Mouse (Mus musculus): Measurements from ENCODE around the gene Ehbp1l1.

Gene Ehbp1l1

DNA sequence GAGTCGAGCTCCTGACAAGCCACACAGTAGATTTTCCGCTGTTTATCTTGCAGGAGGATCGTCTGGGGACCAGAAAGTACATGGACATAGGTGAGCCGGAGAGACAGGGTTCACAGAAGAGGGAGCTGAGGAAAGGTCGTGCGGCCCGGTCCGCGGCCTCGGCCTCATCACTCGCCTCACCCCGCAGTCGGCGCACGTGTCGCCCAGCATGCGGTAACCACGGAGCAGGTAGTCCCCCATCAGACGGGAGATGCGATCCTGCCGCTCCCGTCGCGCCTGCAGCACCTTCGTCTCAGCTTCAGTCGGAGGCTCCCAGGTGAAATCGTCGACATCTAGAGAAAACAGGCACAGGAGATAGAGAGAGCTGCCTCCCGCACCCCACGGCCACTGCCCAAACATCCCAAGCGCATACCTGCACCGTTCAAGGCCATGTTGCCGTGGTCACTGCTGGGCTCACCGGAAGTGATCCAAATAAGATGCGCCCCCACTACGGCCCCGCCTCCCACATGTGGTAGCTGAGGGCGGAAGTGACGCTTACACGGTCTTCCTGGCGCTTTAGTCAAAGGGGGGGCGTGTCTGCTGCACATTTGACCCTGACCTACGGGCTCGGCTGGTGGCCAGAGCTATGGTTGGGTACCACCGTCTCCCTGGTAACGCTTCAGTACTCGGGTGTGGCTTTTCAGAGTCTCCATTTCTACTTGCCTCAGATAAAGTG, 5.3 kb upstream of the Ehbp1l1 start:
- peak; percentile 90 for DNase-seq (ENCODE audit: low spot score)

DNA sequence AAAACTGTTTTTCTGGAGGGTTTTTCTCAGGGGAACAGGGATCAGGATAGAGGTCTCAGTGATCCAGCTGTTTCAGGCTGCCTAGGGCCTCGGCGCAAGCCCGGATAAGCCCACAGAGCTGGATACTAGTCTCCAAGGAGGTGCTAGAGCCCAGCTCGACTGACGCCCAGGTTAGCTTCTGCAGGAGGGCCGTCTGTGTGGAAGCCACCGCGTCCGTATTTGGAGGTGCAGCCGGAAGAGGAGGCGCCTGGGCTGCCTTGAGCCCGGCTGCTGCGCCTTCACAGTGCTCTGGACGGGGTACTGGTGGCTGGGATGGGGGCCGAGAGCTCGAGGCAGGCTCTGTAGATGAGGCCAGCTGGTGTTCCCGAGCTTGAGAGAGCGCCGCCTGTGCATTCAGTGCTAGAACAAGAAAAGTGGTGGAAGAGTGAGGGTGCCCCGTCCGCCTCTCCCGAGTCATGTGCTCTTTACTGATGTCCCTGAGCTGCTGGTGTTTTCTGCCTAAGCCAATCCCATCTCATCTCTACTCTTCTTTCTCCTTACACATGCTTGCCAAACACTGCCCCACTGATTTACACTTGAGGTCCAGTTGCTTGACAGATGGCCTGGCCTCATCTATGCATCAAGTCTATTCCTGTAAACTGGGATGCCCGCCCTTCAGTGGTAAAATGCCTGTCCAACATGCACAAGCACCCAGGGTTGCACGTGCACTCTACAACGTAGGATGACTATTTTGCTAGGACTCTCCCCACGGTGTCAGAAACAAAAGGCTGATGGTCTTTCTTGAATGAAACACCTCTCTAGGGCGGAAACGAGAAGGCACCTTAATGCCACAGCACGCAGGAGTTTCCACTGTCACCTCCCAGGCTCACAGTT, 4.4 kb upstream of the Ehbp1l1 start:
- no peak for DNase-seq (ENCODE audit: low spot score)

DNA sequence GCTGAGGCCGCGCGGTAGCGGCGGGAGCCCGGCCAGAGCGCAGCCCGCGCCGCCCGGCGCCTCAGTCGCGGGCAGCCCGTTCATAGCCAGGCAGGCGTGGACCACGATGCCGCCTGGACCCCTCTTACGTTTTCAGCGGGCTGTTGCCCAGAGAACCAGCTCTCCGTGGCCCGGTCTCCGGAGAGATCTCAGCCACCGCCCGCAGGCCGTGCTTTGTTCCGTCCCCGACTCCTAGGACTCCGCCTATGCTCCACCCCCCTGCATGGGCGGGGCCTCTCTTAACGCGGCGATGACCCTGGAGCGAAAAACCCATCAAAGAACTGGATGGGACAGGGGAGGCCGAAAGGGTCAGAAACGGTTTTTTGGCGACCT, 3.3 kb upstream of the Ehbp1l1 start, which contains the start of gene Fam89b:
Fam89b (minus strand) TSS at position 210 of the 372 bp plus-strand sequence.
- DNase-seq (ENCODE audit: low spot score): peak; percentile 89

DNA sequence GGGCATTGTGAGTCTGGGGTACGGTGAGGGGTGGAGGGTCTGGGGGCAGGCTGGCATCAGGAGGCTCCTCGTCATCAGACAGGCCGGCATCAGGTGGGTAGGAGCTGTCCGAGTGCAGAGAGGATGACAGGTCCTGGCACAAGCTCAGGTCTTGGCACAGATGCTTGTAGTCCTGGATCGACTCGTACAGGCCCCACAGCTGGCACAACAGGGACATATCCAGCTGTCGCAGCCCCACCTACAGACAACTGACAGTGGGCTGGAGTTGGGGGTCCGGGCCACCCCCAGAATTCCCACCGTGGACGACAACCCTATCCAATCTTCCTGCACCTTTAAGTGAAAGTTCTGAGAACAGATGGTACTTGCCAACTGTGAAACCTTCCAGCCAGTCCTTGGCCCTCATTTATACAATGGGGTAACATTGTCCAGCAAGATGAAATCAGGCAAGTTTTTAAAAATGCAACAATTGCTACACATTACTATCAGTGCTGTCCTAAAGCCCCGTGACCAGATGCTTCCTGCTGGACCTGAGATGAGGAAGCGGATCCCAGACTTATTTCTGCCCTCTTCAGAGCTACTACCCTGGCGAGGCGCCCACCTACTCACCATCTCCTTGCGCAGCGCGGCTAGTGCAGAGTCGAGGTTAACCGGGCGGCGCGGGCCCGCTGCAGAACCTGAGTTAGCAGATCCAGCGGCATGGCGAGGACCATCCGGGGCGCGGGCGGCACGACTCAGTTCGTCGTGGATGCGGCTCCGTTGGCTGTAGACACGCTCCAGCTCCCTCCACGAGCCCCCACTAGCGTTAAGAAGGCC, 2.7 kb upstream of the Ehbp1l1 start:
- no peak for DNase-seq (ENCODE audit: low spot score)

DNA sequence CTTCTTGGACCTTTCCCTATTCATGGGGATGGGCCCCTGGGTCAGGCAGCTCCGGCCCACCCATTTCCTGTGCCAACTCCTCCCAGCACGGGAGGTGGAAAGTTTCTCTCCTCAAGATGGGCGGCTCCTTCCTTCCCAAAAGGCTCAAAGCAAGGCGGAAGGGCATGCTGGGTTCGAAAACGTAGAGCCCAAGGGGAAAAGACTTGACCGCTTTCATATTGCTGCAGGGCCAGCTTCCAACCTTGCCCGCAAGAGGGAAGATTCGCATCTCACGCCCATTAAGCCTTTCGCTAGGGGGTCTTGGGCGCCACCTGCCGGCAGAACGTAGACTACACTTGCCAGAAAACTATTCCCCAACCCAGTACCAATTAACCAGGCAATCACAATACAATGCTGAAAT, 1.6 kb upstream of the Ehbp1l1 start:
- peak; percentile 90 for DNase-seq (ENCODE audit: low spot score)

DNA sequence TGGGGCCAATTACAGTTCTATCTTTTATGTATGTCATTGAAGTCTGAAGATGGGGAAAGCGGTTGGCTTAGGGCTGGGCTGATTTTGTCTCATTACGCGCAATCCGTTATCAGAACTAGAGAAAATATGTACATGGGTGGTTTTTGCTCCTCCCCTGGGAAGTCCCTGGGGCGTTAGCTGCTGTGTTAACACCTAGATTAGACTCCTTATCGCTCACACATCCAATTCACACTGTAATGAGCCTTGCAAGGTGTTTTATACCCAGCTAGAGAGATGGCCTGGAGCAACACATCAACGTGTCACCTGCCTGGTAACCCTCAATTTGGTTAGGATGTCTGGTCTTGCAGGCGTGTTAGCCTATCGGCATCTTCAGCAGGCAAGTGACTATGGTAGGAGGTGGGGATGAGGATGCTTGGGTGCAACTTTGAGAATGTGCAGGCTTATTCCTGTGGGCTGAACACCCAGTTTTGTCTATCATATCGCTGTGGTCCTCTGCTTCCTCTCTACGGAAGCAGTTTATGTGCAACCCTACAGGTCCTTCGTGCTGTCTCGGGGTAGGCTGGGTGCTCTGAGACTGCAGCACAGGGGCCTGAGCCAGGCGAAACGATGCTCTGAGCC, 953 bp upstream of the Ehbp1l1 start:
- DNase-seq (ENCODE audit: low spot score): no peak

DNA sequence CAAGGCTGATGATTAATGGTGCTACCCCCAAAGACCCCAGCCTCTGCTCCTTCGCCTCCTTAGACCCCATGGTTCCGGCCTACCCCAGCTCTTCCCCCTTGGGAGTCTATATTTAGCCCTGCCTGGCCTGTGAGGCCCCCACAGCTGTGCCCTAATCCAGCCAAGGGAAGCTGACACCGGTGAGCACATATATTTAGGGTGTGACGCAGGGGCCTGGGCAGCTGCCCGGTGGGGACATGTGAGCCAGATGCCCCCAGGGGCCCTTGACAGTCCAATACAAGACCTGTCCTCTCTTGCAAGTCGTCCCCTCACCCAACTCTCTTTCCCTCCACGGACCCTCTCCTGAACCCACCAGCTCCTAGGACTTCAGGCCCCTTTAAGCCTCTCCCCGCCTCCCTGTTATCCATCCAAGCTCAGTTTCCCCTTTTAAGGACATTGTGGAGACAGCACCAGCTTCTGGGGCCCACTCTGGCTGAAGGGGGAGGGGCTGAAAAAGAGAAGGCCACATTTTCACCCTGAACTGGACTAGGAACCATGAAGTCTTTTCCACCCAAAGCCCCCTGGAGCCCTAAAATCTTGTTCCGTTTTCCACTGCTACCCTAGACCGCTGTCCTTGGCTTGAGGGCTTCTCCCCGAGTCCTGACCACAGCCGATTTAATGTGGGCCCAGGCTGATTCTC, 949 bp downstream of the Ehbp1l1 start:
- DNase-seq (ENCODE audit: low spot score): no peak

DNA sequence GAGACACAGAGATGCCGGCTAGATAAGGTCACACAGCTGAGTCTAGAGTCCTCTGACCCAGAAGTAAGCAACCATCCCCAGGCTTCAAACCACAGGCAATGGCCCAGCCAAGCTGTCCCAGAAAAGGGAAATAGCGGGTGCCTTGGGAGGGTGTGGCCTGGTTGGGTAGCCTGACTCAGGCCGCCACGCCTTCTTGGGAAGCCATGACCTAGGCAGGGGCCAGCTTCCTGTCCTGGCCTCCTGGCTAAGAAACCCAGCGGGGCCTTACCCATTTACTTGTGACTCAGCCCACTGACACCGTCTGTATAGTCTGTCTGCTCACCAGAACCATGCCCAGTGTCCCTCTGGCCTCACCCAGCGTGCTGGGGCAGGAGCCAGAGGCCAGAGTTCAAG, 1.6 kb downstream of the Ehbp1l1 start:
- DNase-seq (ENCODE audit: low spot score): peak; percentile 58

DNA sequence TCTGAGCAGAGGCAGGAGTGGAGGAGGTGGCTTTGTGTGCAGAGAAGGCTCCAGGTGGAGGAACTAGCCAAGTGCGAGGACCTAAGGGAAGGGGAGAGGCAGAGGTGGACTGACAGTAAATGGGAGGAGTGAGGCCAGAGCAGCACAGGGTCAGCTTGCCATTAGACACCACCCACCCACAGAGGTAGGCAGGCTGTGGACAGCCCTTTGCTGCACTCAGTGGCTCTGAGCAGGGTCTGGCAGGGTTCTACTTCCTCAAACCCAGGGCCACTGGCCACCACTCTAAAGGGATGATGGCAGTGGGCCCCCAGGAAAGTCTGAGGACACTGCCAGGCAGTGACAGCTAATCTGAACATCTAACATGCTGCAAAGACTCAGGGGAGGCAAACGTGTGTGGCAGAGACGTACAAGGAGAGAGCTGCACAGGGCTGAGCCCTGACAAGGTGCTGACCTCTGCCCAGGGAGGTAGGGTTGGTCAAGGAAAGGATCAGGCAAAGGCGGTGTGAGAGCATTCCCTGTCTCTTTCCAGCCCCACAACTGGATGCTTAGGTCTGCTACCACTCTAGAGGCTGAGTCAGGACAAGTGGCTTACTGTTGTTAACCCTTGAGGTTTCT, 2.1 kb downstream of the Ehbp1l1 start:
- DNase-seq (ENCODE audit: low spot score): no peak

DNA sequence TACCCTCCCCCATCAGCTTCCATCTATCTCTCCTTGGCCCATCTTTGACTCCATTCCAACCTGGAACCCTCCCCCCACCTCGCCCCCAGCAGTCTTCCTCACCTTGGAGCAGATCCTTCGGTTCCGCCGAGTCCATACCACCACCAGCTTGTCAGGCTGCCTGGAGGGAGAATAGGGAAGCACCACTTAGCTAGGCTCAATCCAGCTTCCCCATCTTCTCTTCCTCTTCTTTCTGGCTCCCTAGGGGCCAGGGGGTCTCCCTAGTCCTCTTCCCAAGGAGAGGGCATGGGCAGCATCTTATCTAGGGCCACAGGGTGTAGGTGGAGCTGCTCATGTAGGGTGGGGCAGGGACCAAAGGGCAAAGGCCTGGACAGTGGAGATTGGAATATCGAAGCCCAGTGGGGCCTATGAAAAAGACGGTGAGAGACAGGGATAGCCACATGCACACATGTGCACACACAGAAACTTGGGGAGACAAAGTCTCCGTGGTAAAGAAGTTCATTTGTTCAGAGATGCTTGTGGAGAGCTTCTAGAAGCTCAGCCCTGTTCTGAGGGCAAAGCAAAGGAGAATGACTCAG, 3.2 kb downstream of the Ehbp1l1 start:
- DNase-seq (ENCODE audit: low spot score): no peak

DNA sequence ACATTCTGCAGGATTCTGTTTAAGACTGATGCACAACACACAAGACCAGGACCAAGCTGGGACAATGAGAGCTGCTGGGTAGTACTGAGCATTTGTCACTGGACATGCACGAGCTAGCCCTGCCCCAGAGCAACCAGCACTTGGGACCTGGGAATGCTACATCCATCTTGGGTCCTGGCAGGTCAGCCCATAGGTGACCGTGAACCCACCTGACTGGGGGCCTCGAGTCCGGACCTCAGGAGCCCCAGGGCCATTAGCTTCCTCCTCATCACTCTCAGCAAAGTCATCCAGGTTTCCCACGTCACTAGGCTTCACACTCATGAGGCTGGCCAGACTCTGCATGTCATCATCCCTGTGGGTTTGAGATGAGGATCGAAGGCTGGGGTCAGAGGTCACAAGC, 4.9 kb downstream of the Ehbp1l1 start:
- no peak for DNase-seq (ENCODE audit: low spot score)

DNA sequence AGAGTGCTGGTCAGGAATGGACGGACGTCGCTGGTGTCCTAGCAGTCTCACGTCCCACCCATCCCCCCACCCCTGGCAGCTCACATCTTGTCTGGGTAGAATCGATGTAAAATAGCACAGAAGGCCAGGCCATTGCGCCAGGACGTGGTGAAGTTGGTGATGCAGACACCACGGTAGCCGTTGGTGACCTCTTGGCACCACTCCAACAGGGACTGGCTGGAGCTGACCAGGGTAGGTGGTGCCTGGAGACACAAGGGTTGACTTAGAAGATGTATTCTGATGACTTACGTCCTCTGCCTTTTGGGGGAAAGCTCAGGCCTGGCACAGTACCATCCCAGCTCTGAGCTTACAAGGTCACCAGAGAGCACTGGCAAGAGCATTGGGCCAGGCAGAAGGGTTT, 9.2 kb downstream of the Ehbp1l1 start:
- no peak for DNase-seq (ENCODE audit: low spot score)

DNA sequence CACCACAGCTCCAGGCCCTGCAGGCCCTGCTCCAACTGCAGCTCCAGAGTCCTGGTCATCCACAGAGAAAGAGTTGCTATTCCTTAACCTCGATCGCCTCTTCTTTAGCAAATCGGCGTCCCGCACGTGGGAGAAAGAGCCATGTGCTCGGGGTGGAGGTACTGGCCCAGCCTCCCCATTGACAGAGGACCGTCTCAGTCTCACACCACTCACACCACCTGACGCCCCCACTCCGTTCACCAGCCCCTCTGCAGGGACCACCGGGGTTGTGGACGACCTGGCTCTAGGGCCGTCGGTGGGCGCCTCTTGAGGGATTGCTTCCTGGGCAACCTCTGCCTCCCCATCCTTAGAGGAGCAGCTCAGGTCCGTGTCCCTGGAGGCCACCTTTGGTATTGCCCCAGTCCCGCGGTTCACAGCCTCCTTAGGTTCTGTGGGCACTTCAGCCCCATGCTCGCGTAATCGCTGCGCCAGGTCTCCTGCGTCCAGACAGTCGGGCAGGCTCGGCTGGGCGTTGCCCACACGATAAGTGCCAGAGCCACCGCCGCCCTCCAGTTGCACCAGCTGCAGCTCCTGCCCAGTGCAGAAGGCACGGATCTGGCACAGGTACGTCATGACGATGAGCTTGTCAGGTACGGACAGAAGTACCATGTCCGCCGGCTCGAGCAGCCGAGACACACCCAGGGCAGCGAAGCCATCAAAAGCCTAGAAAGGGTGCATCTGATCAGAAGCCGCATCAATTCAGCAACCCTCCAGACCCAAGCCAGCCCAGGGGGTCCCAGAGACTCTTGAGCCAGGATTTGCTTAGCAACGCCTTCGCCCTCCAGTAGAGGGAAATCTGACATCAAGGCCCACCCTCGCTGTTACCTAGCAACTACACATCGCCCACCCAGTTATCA, 10.1 kb downstream of the Ehbp1l1 start:
- DNase-seq (ENCODE audit: low spot score): no peak

DNA sequence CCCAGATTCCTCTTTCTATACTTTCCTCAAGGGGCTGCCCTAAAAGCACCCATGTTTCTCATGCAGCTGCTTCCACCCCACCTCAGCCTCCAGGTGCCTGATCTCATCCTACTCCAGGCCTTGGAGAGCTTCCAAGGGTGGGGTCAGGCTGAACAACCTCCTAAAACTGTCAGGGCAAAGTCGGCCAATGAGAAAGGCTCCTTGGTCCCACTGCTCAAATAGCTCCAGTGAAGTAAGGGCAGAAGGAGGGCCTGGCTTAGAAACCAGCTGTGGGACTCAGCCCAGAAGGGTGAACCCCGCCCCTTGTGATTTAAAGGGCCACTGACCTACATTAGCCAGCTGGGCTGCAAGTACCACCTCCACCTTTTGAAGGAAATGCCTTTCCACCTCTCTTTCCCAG, 12.4 kb downstream of the Ehbp1l1 start:
- peak; percentile 58 for DNase-seq (ENCODE audit: low spot score)

DNA sequence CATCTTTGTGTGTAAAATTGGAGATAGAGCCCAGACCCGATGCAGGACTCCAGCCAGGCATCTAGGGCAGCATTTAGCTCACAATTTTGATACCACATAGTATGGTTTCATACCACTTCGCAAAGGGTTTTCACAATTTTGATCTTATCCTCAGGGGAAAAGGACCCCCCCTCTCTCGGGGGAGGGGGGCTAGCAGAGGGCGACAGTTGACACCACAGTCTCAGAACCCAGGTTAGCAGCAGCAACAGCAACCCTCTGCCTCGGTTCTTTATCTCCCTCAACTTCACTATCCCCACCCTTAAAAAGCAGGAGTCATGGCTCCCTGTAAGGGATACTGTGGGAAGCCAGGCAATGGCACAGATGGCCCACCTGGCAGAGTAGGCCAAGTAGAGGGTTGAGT, 12.9 kb downstream of the Ehbp1l1 start:
- DNase-seq (ENCODE audit: low spot score): no peak

DNA sequence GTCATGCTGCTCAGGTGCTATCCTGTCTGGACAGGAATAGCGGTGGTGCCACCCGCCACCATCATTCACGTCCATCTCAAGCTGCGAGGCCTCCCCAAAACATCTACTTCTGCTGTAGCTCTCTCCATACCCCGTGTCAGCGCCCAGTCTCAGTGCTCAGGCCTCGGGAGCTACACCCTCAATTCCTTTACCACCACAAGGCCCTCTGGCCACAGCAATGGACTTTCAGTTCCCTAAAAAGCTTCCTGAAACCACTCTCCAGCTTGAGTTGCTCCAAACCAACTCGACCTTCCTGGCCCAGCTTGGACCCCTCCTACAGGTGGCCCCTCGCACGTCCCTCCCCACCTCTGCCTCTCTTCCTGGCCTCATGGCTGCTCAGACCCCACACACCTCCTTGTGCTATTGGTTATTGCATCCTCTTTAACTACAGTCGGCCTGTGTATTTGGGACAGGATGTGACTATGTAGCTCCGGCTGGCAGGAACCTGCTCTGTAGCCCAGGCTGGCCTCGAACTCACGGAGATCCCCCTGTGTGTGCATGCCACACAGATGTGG, 14.1 kb downstream of the Ehbp1l1 start:
- no peak for DNase-seq (ENCODE audit: low spot score)

DNA sequence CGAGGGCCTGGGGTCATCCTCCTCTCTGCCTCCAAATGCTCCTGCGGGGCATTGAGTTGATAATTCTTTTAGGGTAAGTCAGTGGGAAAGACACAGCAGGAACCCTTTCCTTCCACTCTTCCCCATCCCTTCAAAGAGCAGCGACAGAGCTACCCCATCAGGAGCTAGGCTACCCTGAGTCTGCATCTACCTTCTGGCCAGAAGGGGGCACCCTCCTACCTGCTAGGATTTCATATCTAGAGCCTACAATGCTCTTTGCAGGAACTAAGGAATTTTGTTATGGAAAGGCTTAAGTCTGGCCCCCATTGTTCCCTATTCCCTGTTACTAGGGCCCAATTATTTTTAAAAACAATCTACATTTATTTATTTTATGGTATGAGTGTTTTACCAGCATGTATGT, 14.9 kb downstream of the Ehbp1l1 start:
- peak; percentile 54 for DNase-seq (ENCODE audit: low spot score)

DNA sequence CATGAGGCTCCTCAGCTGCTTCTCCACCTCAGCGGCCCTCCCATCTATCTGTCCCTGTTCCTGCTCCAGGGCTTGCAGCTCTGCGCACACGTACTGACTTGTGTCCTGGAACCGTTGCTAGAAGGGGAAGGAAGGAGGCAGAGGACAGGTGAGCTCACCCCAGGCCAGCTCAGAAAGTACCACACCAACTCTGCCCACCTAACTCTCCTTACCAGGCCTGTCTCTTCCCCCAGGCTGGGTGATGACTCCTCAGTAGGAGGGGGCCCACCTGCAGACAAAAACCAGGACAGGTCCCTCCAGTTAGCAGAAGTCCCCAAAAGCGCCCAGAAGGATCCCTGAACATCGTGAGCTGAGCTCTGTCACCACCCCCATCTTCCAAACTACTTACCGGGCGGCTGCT, 15.5 kb downstream of the Ehbp1l1 start:
- DNase-seq (ENCODE audit: low spot score): no peak

DNA sequence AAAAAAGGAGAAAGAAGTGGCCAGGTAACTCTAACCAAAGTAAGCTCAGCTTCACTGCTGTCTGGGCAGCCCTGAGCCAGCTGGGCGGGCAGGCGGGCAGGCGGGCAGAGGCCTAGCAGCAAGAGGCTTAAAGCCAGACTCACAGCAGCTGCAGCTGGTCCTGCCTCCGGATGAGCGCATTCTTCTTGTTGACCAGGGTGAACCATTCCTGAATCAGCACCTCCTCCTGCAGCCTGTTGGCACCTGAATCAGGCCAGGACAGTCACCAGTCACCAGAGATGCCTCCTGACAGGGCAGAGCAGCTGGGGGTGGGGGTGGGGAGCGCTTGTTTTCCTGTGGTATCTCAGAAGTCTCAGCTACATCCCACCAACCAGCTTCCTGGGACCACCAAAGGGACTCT, 16.0 kb downstream of the Ehbp1l1 start:
- no peak for DNase-seq (ENCODE audit: low spot score)
